Mouse (Mus musculus) heart, postnatal 10 days (tissue): ENCODE measurements around the gene Gtpbp8. TPM values are rescaled to one million over a fixed set of nuclear protein-coding genes. Genes with fewer than 3 reads are reported as not detected.
A peak's percentile ranks its signal among the peaks of the same experiment; 100 is the strongest.

Source experiments
- DNase-seq, 2 experiments: peaks; one replicate each; pipeline ENCODE4 v3.0.0; 2021
- intact Hi-C: fragments of 180-260 bp; cut with DNase I; formaldehyde crosslinking; loops from one replicate; pipeline ENCODE4 v1.15.1; 2025
- total RNA-seq, 2 experiments: library from RNA; stranded (reverse); gene quantifications; 2 replicates each; pipeline ENCODE4 v1.2.3; 2021

Gtpbp8 gene
- total RNA-seq, 2 experiments from 2014 or later, result 13.3 to 13.8 TPM

DNA sequence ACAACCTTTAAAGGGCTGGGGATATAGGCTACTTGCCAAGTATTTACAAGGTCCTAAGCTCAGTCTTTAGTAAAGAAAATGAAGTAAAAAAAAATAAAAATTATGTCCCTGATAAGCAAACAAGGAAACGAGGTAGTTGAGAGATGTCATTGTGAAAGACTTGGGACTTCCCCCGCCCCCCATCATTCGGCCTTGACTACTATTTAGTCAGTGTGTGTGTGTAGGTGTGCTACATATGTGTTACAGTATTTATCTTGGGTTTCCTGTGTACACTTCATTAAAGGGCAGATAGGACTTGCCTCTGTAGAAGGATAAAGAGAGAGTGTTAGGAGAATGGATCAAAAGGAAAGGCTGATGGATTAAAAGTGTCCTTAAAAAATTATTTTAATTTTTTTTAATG lies 12.1 kb downstream of the Gtpbp8 start:
- intact Hi-C loops, result no loop called here
- no peak for DNase-seq

GRCm38 (mm10) chr16:44727525-44727924 lies 18.6 kb downstream of the Gtpbp8 start:
- intact Hi-C loops, result loop anchor here (2.0 to 10.0 kb wide), 2 partner anchors 15 to 297 kb away; no protein-coding TSS in a partner anchor

DNA sequence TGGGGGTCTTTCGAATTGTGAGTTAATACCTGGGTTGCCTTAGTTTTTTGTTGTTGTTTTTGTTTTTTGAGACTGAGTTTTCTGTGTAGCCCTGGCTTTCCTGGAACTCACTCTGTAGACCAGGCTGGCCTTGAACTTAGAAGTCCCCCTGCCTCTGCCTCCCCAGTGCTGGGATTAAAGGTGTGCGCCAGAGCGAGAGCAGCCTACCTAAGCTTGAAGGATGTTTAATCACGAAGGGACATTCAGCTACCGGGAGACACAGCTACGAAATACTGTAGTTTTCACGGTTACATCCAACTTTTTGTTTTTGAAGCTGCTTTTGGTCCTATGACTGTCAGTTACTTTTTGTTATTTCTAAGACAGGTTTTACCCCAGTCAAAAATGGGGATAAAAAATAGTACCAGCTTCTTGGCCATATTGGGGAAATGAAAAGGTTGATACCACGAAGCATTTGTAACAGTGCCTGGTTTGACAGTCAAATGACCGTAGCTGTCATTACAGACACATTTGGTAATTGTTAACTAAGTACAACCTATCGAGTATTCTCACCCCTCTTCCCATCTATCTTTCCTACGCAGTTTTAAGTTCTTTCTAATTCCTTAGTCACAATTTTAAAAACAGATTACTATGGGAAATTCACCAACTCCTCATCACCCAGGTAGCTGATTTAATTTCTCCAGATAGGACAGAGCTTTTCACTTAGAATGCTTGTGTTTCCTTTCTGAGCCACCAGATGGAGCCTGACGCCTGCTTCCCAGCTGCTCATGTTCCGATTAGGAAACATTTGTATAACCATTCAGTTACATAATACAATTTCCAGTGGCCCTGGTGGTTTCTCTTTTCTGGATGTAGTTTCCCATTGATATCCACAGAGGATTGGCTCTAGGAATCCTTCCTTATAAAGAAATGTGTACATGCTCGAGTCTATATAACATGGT lies 20.6 kb downstream of the Gtpbp8 start:
- intact Hi-C loops, result loop anchor here (2.0 to 10.0 kb wide), 2 partner anchors 17 to 299 kb away; no protein-coding TSS in a partner anchor

More at GRCm38 (mm10) chr16:44727525-44727924, 18.6 kb downstream of the Gtpbp8 start:
- no peak for DNase-seq

GRCm38 (mm10) chr16:44724847-44725246 lies 21.3 kb downstream of the Gtpbp8 start:
- intact Hi-C loops, result loop anchor here (10.0 kb wide), 1 partner anchor 300 kb away; no protein-coding TSS in a partner anchor
- no peak for DNase-seq

More for the DNA sequence above, 20.6 kb downstream of the Gtpbp8 start:
- DNase-seq, result peak; percentile 84 to 88

DNA sequence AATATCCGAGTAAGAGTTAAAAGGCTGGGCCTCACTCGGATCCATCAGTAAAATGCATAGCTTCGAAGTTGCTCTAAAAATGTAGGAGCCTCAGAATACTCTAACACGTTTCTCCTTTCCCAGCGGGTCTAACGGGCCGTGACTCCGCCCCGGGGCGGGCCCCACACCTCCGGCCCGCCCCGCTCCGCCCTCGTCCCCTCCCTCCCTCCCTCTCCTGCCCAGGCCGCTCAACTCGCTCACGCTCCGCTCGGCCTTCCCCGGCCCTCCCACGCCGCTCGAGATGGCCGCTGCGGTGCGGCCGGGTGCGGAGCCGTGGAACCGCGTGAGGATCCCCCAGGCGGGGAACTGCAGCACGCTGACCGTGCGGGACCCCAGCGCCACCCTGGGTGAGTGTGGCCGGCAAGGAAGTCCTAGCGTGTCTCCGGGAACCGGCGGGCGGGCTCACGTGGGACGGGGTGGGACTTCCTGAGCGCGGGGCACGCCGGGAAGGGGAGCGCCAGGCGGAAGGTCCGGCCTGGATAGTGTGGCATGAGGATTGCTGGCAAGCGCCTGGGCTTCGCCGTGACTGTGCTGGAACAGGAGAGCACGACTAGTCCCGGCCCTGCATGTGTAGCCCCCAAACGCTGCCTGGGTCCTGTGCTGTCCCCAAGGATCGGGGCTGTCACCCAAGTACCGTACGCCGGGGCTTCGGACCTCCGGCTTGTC lies 21.9 kb downstream of the Gtpbp8 start, which contains the start of gene Nepro:
Gene Nepro (plus strand): TSS at position 219 of the 705 bp plus-strand sequence.
- DNase-seq, result peak; percentile 97
- intact Hi-C loops, result loop anchor here (10.0 kb wide), 1 partner anchor 301 kb away; no protein-coding TSS in a partner anchor

DNA sequence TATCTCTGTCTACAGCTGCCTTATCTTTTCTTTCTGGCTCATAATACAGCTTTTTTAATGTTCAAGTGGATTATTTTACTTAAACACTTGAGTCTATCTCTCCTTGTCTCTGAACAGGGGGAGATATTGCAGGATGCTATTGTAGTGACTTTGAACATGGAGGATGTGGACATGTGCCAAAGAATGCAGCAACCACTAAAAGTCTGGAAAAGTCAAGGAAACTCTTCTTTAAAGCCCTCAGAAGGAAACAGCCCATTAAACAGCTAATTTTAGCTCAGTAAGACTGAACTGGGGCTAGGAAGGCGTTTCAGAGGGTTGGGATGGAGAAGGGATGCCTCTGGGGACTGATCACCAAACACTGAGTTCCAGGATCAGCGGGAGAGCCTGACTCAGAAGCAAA lies 23.5 kb downstream of the Gtpbp8 start:
- DNase-seq, result peak; percentile 23 to 24
- intact Hi-C loops, result loop anchor here (10.0 kb wide), 1 partner anchor 302 kb away; no protein-coding TSS in a partner anchor

- intact Hi-C loops, result loop anchor here (10.0 kb wide), 1 partner anchor 304 kb away; no protein-coding TSS in a partner anchor
- peak in 1 of 2 experiments; percentile 30 for DNase-seq
These were observed 25.6 kb downstream of the Gtpbp8 start for GRCm38 (mm10) chr16:44720518-44720917.

DNA sequence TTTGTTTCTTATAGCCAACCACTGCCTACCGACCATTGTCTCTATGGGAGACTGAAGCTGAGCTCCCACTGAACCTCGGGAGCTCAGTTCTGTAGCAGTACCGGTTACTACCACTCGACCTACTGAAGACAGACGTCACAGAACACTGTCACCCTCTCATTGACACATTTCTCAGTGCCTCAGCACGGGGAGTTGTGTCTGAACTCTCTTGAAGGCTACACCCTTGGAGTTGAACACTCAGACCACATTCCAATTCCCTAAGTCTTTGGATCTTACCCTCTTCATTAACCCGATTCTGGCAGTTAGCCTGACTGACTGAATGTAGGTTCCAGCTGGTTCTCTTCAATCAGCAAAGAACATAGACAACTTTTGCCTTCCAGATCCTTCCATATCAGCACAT lies 26.8 kb downstream of the Gtpbp8 start:
- DNase-seq, result no peak
- intact Hi-C loops, result loop anchor here (10.0 kb wide), 1 partner anchor 235 kb away; no protein-coding TSS in a partner anchor

DNA sequence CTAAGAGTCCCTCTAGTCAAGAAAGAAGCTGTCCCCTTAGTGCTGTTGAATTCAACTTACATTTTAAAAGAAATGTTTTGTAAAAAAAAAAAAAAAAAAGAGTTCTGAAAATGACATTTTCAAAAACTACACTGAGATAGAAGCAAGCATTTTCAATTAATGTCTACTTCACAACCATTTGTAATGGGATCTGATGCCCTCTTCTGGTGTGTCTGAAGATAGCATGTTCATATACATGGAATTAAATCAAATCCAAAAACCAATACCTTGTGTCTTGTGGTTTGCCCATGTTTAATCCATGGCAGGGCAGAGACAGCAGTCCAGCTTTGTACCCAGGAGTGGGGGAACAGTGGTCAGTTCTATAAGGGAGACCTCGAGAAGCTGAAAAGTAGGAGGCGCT lies 28.3 kb downstream of the Gtpbp8 start:
- intact Hi-C loops, result loop anchor here (10.0 kb wide), 1 partner anchor 233 kb away; no protein-coding TSS in a partner anchor
- no peak for DNase-seq

DNA sequence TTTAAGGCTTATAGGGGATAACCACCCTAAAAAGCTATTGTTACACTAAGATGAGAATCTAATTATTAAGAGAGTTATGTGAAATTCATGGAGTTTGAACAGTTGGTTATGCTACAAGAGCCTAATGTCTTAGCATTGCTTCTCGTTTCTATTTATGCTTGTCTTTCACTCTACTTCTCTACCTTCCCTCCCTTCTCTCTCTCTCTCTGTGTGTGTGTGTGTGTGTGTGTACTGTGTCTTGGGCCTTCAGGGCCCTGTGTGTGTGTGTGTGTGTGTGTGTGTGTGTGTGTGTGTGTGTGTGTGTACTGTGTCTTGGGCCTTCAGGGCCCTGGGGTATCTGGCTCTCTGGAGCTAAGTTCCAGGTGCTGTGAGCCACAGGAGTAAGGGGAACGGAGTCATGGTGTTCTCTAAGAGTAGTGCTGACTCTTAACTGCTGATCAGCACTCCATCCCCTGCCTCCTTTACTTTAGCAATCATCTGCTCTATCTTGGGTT lies 29.0 kb downstream of the Gtpbp8 start:
- DNase-seq, result no peak
- intact Hi-C loops, result loop anchor here (10.0 kb wide), 1 partner anchor 232 kb away; no protein-coding TSS in a partner anchor

DNA sequence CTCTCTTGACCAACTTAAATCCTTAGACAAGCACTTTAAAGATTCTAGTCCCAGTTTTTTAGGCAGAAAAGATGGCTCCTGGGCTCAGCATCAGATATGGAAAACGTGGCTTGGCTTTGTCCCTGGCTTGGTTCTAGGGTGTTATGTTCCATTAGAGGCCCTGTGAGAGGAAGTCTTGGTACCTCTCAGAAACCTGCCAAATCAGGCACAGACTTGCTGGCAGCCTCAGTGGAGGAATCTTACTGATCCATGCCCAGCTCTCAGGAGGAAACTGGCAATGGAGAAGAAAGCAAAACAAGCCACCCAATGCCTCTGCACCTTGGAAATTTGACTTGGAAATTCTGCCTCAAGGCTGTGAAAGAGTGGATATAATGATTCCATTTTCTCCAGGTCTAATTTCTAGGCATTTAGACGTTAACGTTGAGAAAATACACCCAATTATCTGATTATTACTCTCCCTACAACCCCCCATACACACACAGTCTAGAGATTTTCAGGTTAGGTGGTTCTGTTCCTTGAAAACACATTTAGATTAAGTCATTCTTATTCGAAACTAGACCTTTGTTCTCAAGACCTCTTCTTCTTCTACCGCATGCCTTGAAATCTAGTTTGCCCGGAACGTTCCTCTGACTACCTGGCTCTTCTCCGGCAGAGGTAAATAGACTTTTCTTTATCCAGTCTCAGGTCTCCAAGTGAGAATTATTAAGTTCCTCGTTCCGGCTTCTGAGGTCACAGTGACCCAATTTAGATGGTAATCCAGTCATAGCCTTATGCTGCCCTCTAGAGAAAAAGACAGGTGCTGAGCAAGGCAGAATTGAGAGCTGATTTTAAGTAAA lies 29.6 kb downstream of the Gtpbp8 start:
- peak; percentile 38 to 49 for DNase-seq
- intact Hi-C loops, result loop anchor here (10.0 kb wide), 1 partner anchor 232 kb away; no protein-coding TSS in a partner anchor

DNA sequence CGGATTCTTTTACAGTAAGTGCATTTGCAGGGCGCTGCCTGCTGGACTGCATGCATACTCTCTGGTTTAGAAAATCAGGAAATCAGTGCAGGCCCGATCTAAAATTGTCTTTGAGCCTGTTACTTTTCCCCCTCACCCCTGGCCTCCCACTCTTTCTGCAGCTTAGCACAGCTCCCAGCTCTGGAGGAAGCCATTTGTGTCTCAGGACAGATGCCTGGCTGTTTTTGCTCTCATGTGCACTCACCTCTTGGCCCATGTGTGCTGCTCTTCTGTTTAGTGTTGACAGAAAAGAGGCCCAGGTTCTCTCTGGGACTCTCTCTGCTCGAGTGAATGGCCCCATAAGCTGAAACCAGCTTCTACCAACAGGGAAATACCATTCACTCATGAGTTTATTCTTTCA lies 42.7 kb downstream of the Gtpbp8 start:
- intact Hi-C loops, result no loop called here
- DNase-seq, result no peak

DNA sequence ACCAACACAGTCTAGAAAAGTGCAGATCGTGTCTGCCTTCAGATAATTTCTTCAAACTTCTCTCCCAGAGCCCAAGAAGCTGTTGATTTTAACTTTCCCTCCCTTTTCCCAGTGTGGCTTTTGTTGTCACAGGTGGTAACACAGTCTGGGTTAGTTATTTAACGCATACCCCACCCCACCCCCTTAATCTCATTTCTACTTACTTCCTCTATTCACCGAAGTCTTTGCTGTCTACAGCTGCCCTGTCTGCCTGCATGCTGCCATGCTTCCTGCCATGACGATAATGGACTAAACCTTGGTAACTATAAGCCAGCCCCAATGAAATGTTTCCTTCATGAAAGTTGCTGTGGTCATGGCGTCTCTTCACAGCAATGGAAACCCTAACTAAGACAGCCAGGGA lies 43.9 kb downstream of the Gtpbp8 start:
- intact Hi-C loops, result no loop called here
- DNase-seq, result no peak

DNA sequence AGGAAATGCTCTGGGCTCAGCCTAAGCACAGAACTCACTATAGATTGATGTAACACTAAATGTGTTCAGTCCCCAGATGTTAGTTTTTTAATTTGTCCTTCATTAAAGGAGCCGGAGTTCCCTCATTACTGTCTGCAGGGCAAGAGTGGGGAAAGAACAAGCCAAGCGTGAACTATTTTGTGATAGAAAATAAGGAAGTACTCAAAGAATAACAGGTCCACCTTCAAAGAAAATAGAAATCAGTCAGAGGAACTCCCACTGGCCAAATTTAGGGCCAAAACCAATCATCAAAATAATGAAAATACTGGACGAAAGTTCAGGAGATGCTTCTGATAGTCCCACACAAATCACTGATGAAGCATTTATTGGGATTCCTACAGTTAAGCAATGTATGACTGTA lies 45.0 kb downstream of the Gtpbp8 start:
- intact Hi-C loops, result no loop called here
- no peak for DNase-seq

- DNase-seq, result no peak
- intact Hi-C loops, result no loop called here
These were observed 48.5 kb downstream of the Gtpbp8 start for GRCm38 (mm10) chr16:44697473-44698205.

- DNase-seq, result peak; percentile 72 to 80
- intact Hi-C loops, result no loop called here
These were observed 50.1 kb downstream of the Gtpbp8 start for GRCm38 (mm10) chr16:44695859-44696620.

- DNase-seq, result no peak
- intact Hi-C loops, result no loop called here
These were observed 50.8 kb downstream of the Gtpbp8 start for GRCm38 (mm10) chr16:44695214-44695858.

- DNase-seq, result no peak
- intact Hi-C loops, result no loop called here
These were observed 52.5 kb downstream of the Gtpbp8 start for GRCm38 (mm10) chr16:44693695-44694094.
